In genomic region chr5:65697836-65698758, GRCm38 (mm10) we compare ENCODE assay signal across 8 mouse cellular contexts. TPM values are rescaled to one million over a fixed set of nuclear protein-coding genes. Genes with fewer than 3 reads are reported as not detected.
DNase-seq lines count a peak whose midpoint lies in the region; ATAC-seq lines count a peak whose summit lies in the region.

Gene Pds5a, minus strand, starts transcription at chr5:65698273.

- WGBS in hindbrain, embryonic 11.5 days = under 1% methylated on average over 67 of the region's 140 CpGs

- peak within 1 kb of the TSS; percentile 97 for H3K27ac ChIP-seq in hindbrain, embryonic 11.5 days (ENCODE audit: low read depth, low read length)

- H3K4me1 ChIP-seq in hindbrain, embryonic 11.5 days (replicated peaks; ENCODE audit: control insufficient read depth, insufficient read depth, low read length) = no peaks in the 10 kb centered on the region; the same call in 1 of the 2 replicates

- H3K4me2 ChIP-seq in hindbrain, embryonic 11.5 days (replicated peaks; ENCODE audit: low read depth, low read length) = peak within 1 kb of the TSS; percentile 70

- H3K4me3 ChIP-seq in hindbrain, embryonic 11.5 days (ENCODE audit: low read depth, low read length) = peak within 1 kb of the TSS; percentile 98

- no peaks in the 10 kb centered on the region for H3K9me3 ChIP-seq in hindbrain, embryonic 11.5 days (ENCODE audit: control insufficient read depth, low read length)

- peak; percentile 90 for ATAC-seq in hindbrain, embryonic 11.5 days (ENCODE audit: low FRiP score)

- no peaks in the 10 kb centered on the region for H3K27me3 ChIP-seq in hindbrain, embryonic 11.5 days (ENCODE audit: control insufficient read depth, insufficient read depth, low read length)

- DNase-seq in MN1 (ENCODE audit: low spot score) = peak; percentile 91
- peak; percentile 76 for DNase-seq in cerebellum, adult 9-10 months
- peak; percentile 20 to 71 for DNase-seq in frontal cortex, adult 2 months (ENCODE audit: extremely low spot score in 1 of 2, low spot score in 1 of 2)
- DNase-seq in hindbrain, embryonic 11.5 days (ENCODE audit: low spot score) = peak; percentile 93
- peak; percentile 82 to 89 for DNase-seq in layer of hippocampus, postnatal 10 days (ENCODE audit: low spot score in 2 of 2)
- DNase-seq in lung, postnatal 10 days = peak; percentile 92
- DNase-seq in ovary, postnatal 36 days (ENCODE audit: low spot score) = peak; percentile 90
- DNase-seq in thymus, postnatal 25 days = peak; percentile 89

- H3K36me3 ChIP-seq in hindbrain, embryonic 11.5 days (ENCODE audit: control insufficient read depth, insufficient read depth, low read length) = no peaks in the 10 kb centered on the region

- peak within 1 kb of the TSS; percentile 97 for H3K9ac ChIP-seq in hindbrain, embryonic 11.5 days (ENCODE audit: low read depth, low read length)

RNA-seq across cellular contexts. Expression of gene Pds5a, which starts in this region (rescaled TPM):
- polyA plus RNA-seq in frontal cortex, adult 2 months (2012; rRNA removed) = 58.8 and 61.9 TPM in 2 replicates
- polyA plus RNA-seq in hindbrain, embryonic 11.5 days (2014; fragmentation: Nextera tagmentation; extraction: Ambion mirVana) = 114 and 125 TPM in 2 replicates
- 10 to 100 TPM; 78.2 to 85.2 TPM for total RNA-seq in layer of hippocampus, postnatal 10 days (2021)

Comparison
In these comparisons a context has a peak if more than half of its experiments do, and no peak if none do; other contexts are left out.
1. Peak in every context shown above with its lines: DNase-seq, ATAC-seq, H3K4me3 ChIP-seq and H3K27ac ChIP-seq.